Mouse (Mus musculus) forebrain, embryonic 11.5 days (tissue): ENCODE data around the gene Gm2115. TPM values are rescaled to one million over a fixed set of nuclear protein-coding genes. Genes with fewer than 3 reads are reported as not detected.

ENCODE experiments used
- ATAC-seq: fragments of 200-750 bp; cut with Nextera tagmentation; replicated peaks from 2 replicates; pipeline ENCODE4 v1.8.0; 2017; ENCODE audit warnings: moderate TSS enrichment; ENCODE audit not compliant: low FRiP score
- DNase-seq: peaks from one replicate; pipeline ENCODE4 v3.0.0-alpha.2; 2017; ENCODE audit warnings: low spot score
- H3K27ac ChIP-seq: fragments of 300-500 bp; sonication (generic); 2 replicates; pipeline ENCODE4 v1.5.1; 2014; ENCODE audit warnings: low read depth, low read length
- H3K27me3 ChIP-seq: fragments of 300-500 bp; sonication (generic); 2 replicates; pipeline ENCODE4 v1.6.1; 2014; ENCODE audit warnings: mild to moderate bottlenecking, low read length, mixed read lengths; ENCODE audit not compliant: control insufficient read depth, insufficient read depth
- H3K36me3 ChIP-seq: fragments of 300-500 bp; sonication (generic); 2 replicates; pipeline ENCODE4 v1.6.1; 2014; ENCODE audit warnings: mild to moderate bottlenecking, low read length, moderate library complexity, mixed read lengths; ENCODE audit not compliant: control insufficient read depth, insufficient read depth
- H3K4me1 ChIP-seq: fragments of 300-500 bp; sonication (generic); replicated peaks from 2 replicates; pipeline ENCODE4 v1.6.1; 2014; ENCODE audit warnings: low read length, mixed read lengths; ENCODE audit not compliant: control insufficient read depth, insufficient read depth
- H3K4me2 ChIP-seq: fragments of 300-500 bp; sonication (generic); 2 replicates; pipeline ENCODE4 v1.6.1; 2014; ENCODE audit warnings: low read depth, mild to moderate bottlenecking, low read length, moderate library complexity, mixed read lengths; ENCODE audit not compliant: severe bottlenecking
- H3K4me3 ChIP-seq: fragments of 300-500 bp; sonication (generic); 2 replicates; pipeline ENCODE4 v1.5.1; 2014; ENCODE audit warnings: low read depth, low read length
- H3K9ac ChIP-seq: fragments of 300-500 bp; sonication (generic); 2 replicates; pipeline ENCODE4 v1.6.1; 2014; ENCODE audit warnings: low read length
- H3K9me3 ChIP-seq: fragments of 300-500 bp; sonication (generic); 2 replicates; pipeline ENCODE4 v1.6.1; 2016; ENCODE audit warnings: low read length, mixed read lengths; ENCODE audit not compliant: control insufficient read depth
- WGBS: fragments of 180-500 bp; shearing (Covaris S2); extraction: QIAGEN DNeasy Blood & Tissue Kit; methylation state at CpG from one replicate; pipeline ENCODE4 v1.1.7; 2014; 5-methylcytosine and 5-hydroxymethylcytosine counted together
- polyA plus RNA-seq: library from polyadenylated mRNA; unstranded; fragments of >200 nt; fragmentation: Nextera tagmentation; extraction: Ambion mirVana; gene quantifications from 2 replicates; pipeline ENCODE4 v1.2.1, GENCODE M21; 2014

Gene Gm2115
- polyA plus RNA-seq, 1 experiment from 2014 or later: 0.20 TPM

GRCm38 (mm10) chr7:84591347-84591746 is 62.6 kb downstream of the Gm2115 start:
- no peak overlapping the region for H3K27ac ChIP-seq
- H3K9ac ChIP-seq: no peak overlapping the region
- no peaks in the 10 kb centered on the region for H3K9me3 ChIP-seq
- H3K4me3 ChIP-seq: no peak overlapping the region
- DNase-seq (no peak), ATAC-seq (no peak)
- 90% methylated on average over 3 of the region's 3 CpGs for WGBS
- H3K27me3 ChIP-seq: no peaks in the 10 kb centered on the region
- no peaks in the 10 kb centered on the region for H3K36me3 ChIP-seq
- H3K4me2 ChIP-seq: no peak overlapping the region
- H3K4me1 ChIP-seq: no peaks in the 10 kb centered on the region; the same call in 1 of the 2 replicates

- no peak overlapping the region for H3K27ac ChIP-seq
- DNase-seq (no peak), ATAC-seq (peak; percentile 83)
- WGBS: 50% methylated on average over 8 of the region's 8 CpGs
- H3K9ac ChIP-seq: no peak overlapping the region
- no peak overlapping the region for H3K4me2 ChIP-seq
- H3K4me1 ChIP-seq: no peaks in the 10 kb centered on the region
- no peaks in the 10 kb centered on the region for H3K36me3 ChIP-seq
- H3K27me3 ChIP-seq: no peaks in the 10 kb centered on the region
- H3K4me3 ChIP-seq: no peak overlapping the region
- no peaks in the 10 kb centered on the region for H3K9me3 ChIP-seq
Measured at GRCm38 (mm10) chr7:84594087-84594916, 65.5 kb downstream of the Gm2115 start.

- Histone ChIP-seq H3K36me3 (no peaks in the 10 kb centered on the region), H3K4me3 (no peak overlapping the region), H3K9ac (no peak overlapping the region)
Measured at GRCm38 (mm10) chr7:84594917-84595303, 66.2 kb downstream of the Gm2115 start.

GRCm38 (mm10) chr7:84596002-84596401 is 67.2 kb downstream of the Gm2115 start:
- no peak for ATAC-seq
- DNase-seq: no peak
- Histone ChIP-seq H3K4me2 (no peak overlapping the region), H3K9ac (no peak overlapping the region), H3K36me3 (no peaks in the 10 kb centered on the region), H3K4me3 (no peak overlapping the region), H3K27ac (no peak overlapping the region), H3K27me3 (no peaks in the 10 kb centered on the region), H3K9me3 (no peaks in the 10 kb centered on the region), H3K4me1 (no peaks in the 10 kb centered on the region)
- WGBS: 85% methylated on average over 3 of the region's 3 CpGs

More at GRCm38 (mm10) chr7:84594917-84595303, 66.2 kb downstream of the Gm2115 start:
- Histone ChIP-seq H3K27ac (no peak overlapping the region), H3K27me3 (no peaks in the 10 kb centered on the region), H3K9me3 (no peaks in the 10 kb centered on the region), H3K4me2 (no peak overlapping the region), H3K4me1 (no peaks in the 10 kb centered on the region)
- ATAC-seq: peak; percentile 49
- DNase-seq: no peak

GRCm38 (mm10) chr7:84596633-84597032 is 67.9 kb downstream of the Gm2115 start:
- DNase-seq: no peak
- 86% methylated on average over 3 of the region's 3 CpGs for WGBS
- Histone ChIP-seq H3K9me3 (no peaks in the 10 kb centered on the region), H3K4me2 (no peak overlapping the region), H3K9ac (no peak overlapping the region), H3K27ac (no peak overlapping the region), H3K27me3 (no peaks in the 10 kb centered on the region), H3K4me3 (no peak overlapping the region), H3K36me3 (no peaks in the 10 kb centered on the region), H3K4me1 (no peaks in the 10 kb centered on the region)
- no peak for ATAC-seq

GRCm38 (mm10) chr7:84600631-84601030 is 71.9 kb downstream of the Gm2115 start:
- no peaks in the 10 kb centered on the region for H3K36me3 ChIP-seq
- H3K27ac ChIP-seq: no peak overlapping the region
- no peaks in the 10 kb centered on the region for H3K9me3 ChIP-seq
- 87% methylated on average over 2 of the region's 2 CpGs for WGBS
- no peak overlapping the region for H3K4me2 ChIP-seq
- H3K27me3 ChIP-seq: no peaks in the 10 kb centered on the region
- H3K9ac ChIP-seq: no peak overlapping the region
- H3K4me3 ChIP-seq: no peak overlapping the region
- ATAC-seq (no peak), DNase-seq (no peak)
- H3K4me1 ChIP-seq: peaks cover 2% of the 10 kb centered on the region; the same call in 1 of the 2 replicates

GRCm38 (mm10) chr7:84601331-84601730 is 72.6 kb downstream of the Gm2115 start:
- no peak overlapping the region for H3K4me3 ChIP-seq
- peaks cover 3% of the 10 kb centered on the region; the same call in 1 of the 2 replicates for H3K4me1 ChIP-seq
- H3K27ac ChIP-seq: no peak overlapping the region
- H3K9me3 ChIP-seq: no peaks in the 10 kb centered on the region
- no peak for ATAC-seq
- H3K27me3 ChIP-seq: no peaks in the 10 kb centered on the region
- no peak overlapping the region for H3K4me2 ChIP-seq
- no peaks in the 10 kb centered on the region for H3K36me3 ChIP-seq
- no peak for DNase-seq
- H3K9ac ChIP-seq: no peak overlapping the region
- WGBS: 82% methylated on average over 3 of the region's 3 CpGs

- DNase-seq (no peak), ATAC-seq (no peak)
- peaks cover 4% of the 10 kb centered on the region; the same call in 1 of the 2 replicates for H3K4me1 ChIP-seq
- H3K4me2 ChIP-seq: no peak overlapping the region
- no peak overlapping the region for H3K9ac ChIP-seq
- no peaks in the 10 kb centered on the region for H3K9me3 ChIP-seq
- no peaks in the 10 kb centered on the region for H3K27me3 ChIP-seq
- WGBS: 66% methylated on average over 3 of the region's 3 CpGs
- no peak overlapping the region for H3K27ac ChIP-seq
- no peak overlapping the region for H3K4me3 ChIP-seq
- no peaks in the 10 kb centered on the region for H3K36me3 ChIP-seq
Measured at GRCm38 (mm10) chr7:84604501-84604900, 75.7 kb downstream of the Gm2115 start.
